Mouse (Mus musculus) cortical plate, adult 2 months (tissue): ENCODE measurements around the gene Ppp1r1c. TPM values are rescaled to one million over a fixed set of nuclear protein-coding genes. Genes with fewer than 3 reads are reported as not detected.
"Not testable (repeated sequence)": the region's sequence is repeated elsewhere in the genome, so short reads cannot be mapped to it uniquely, and the experiment has no call there.

Experiments
- H3K27ac ChIP-seq: fragments of 200-500 bp; 2 replicates; pipeline ENCODE4 v1.5.1; 2012; ENCODE audit warnings: low read length, control low read depth, inconsistent platforms; ENCODE audit not compliant: insufficient read depth
- H3K4me1 ChIP-seq: fragments of 200-500 bp; 2 replicates; pipeline ENCODE4 v1.6.1; 2011; ENCODE audit warnings: low read length; ENCODE audit not compliant: control insufficient read depth, insufficient read depth
- H3K4me3 ChIP-seq: fragments of 200-500 bp; 2 replicates; pipeline ENCODE4 v1.5.1; 2011; ENCODE audit warnings: mild to moderate bottlenecking, low read length, control low read depth; ENCODE audit not compliant: insufficient read depth
- CTCF ChIP-seq: fragments of 200-500 bp; IDR thresholded peaks from 2 replicates; pipeline ENCODE4 v1.5.1; 2011; ENCODE audit warnings: mild to moderate bottlenecking, control low read depth, low read length; ENCODE audit not compliant: insufficient read depth; ENCODE audit errors: extremely low read depth
- POLR2A ChIP-seq: fragments of 200-500 bp; IDR thresholded peaks from 2 replicates; pipeline ENCODE4 v1.6.1; 2011; ENCODE audit warnings: mild to moderate bottlenecking, low read length, control low read depth; ENCODE audit not compliant: insufficient read depth; ENCODE audit errors: extremely low read depth
- polyA plus RNA-seq: library from polyadenylated mRNA; depleted of rRNA; stranded (reverse); fragments of >200 nt; gene quantifications from 2 replicates; pipeline ENCODE4 v1.2.3, GENCODE M21; 2012; rRNA removed

Gene Ppp1r1c
- polyA plus RNA-seq, 1 experiment, result not detected

DNA sequence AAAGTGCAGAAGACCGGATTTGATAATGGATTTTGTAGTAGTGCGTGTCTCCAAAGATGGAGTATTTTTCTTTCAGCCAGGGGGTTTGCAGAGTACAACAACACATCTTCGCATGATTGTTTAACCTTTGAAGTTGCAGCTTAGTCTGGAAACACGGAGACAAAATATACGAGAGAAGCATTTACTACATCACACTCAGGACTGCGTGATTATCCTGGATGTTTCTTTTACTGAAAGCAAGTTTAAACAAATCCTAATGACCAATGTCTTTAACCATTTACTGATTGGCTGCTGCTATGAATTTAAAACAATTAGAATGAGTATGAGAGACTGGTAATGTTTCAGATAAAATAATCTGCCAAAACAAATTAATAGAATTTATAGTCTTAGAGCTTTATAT is 131.5 kb downstream of the Ppp1r1c start:
- no peak for TF ChIP-seq CTCF
- TF ChIP-seq POLR2A, result no peak
- H3K27ac ChIP-seq, result no peak overlapping the region
- H3K4me1 ChIP-seq, result no peaks in the 10 kb centered on the region
- H3K4me3 ChIP-seq, result no peak overlapping the region

DNA sequence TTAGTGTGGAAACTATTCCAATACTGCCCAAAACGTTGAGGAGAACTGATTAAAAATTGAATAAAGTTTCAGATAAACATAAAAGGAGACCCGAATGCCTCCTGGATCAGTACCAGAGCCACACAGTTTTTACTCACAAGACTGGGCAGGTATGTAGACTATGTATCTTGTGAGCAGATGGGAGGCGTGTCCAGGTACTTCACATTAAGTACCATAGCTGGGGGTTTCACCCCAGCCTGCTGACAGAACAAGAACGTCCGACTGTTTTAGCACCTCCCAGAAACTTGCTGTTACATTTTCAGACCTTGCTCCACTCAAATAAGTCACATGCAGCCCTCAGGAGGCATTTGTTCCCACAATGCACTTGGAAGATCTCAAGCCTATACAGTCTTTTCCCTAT is 131.9 kb downstream of the Ppp1r1c start:
- Histone ChIP-seq H3K4me1 (no peaks in the 10 kb centered on the region), H3K27ac (no peak overlapping the region), H3K4me3 (no peak overlapping the region)
- no peak for TF ChIP-seq CTCF
- TF ChIP-seq POLR2A, result no peak

DNA sequence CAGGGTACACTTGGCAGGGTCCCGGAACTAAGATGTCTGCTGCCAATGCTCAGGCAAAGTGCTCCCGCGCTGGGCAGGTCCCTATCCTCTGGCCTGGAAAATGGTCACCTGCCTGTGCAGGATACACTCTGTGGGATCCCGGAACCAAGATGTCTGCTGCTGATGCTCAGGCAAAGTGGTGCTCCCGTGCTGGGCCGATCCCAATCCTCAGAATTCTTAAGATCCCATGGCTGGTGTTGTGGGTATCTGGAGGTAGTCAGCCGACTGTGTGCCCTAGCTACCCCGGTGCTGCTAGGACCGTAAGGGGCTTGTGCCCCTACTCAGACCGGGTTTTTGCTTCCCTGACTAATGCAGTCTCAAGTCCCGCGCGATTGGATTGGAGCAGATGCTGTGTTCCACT is 139.8 kb downstream of the Ppp1r1c start:
- not testable (repeated sequence) for H3K27ac ChIP-seq, H3K4me3 ChIP-seq, H3K4me1 ChIP-seq

- TF ChIP-seq POLR2A (no peak), CTCF (no peak)
- Histone ChIP-seq H3K27ac (no peak overlapping the region), H3K4me3 (no peak overlapping the region), H3K4me1 (no peaks in the 10 kb centered on the region)
Measured at GRCm38 (mm10) chr2:79856874-79857273, 149.3 kb downstream of the Ppp1r1c start.

DNA sequence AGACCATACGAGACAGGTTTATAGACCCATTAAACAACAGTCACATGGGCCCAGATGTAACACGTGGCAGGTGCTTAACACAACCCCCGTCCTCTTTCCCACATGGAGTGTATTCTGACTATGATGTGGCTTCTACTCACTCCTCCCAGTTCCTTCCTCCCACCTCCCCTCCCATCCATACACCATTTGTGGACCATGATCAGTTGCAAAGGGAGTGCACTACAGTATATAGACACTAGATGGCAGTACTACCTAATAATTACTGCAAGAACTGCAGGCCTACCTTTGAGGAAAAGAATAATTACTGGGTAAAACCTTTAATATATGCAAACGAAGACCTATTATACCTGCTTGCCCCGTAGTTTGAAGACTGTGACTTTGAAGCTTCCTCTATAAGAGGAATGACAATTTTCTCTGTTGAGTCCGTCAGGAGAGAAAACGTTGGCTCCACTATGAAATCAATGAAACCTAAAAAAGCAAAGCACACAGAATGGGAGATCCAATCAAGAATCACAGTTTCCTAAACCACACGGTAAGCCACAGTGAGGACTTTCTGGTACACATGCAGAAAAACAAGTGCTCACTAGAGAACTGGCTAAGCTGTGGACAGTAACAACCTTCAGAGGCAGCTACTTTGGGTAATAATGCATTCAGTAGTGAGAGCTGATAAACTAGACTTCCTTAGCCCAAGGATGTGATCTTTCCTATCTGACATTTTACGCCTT is 157.9 kb downstream of the Ppp1r1c start:
- TF ChIP-seq CTCF (peak; percentile 60), POLR2A (no peak)
- Histone ChIP-seq H3K27ac (no peak overlapping the region), H3K4me1 (peaks cover 3% of the 10 kb centered on the region; the same call in 1 of the 2 replicates), H3K4me3 (no peak overlapping the region)

Other genes starting within 250 kb of the Ppp1r1c start
- 13.9 and 14.4 TPM in 2 replicates for gene Itprid2, start 72.4 kb upstream of the Ppp1r1c start, polyA plus RNA-seq